Mouse (Mus musculus): ENCODE measurements around the gene Sel1l3. TPM values are rescaled to one million over a fixed set of nuclear protein-coding genes. Genes with fewer than 3 reads are reported as not detected.

The Sel1l3 gene
- total RNA-seq, 2 experiments from 2014 or later: 0.95 to 1.4 TPM

GRCm38 (mm10) chr5:53212782-53213710, 681 bp downstream of the Sel1l3 start:
- peak; percentile 24 for DNase-seq

GRCm38 (mm10) chr5:53212087-53212781, 1.5 kb downstream of the Sel1l3 start:
- no peak for DNase-seq

- DNase-seq: no peak
Observed at GRCm38 (mm10) chr5:53211241-53211640, 2.5 kb downstream of the Sel1l3 start.

- DNase-seq: no peak
Observed at GRCm38 (mm10) chr5:53210481-53210880, 3.2 kb downstream of the Sel1l3 start.

- DNase-seq: no peak
Observed at GRCm38 (mm10) chr5:53209773-53210172, 4.0 kb downstream of the Sel1l3 start.

- DNase-seq: no peak
Observed at GRCm38 (mm10) chr5:53208731-53209130, 5.0 kb downstream of the Sel1l3 start.

GRCm38 (mm10) chr5:53206575-53206974, 7.2 kb downstream of the Sel1l3 start:
- no peak for DNase-seq

GRCm38 (mm10) chr5:53202748-53203147, 11.0 kb downstream of the Sel1l3 start:
- DNase-seq: no peak

GRCm38 (mm10) chr5:53200825-53201224, 12.9 kb downstream of the Sel1l3 start:
- DNase-seq: no peak

- no peak for DNase-seq
Observed at GRCm38 (mm10) chr5:53198408-53198807, 15.3 kb downstream of the Sel1l3 start.

- no peak for DNase-seq
Observed at GRCm38 (mm10) chr5:53196387-53197088, 17.2 kb downstream of the Sel1l3 start.

- no peak for DNase-seq
Observed at GRCm38 (mm10) chr5:53194841-53195240, 18.9 kb downstream of the Sel1l3 start.

- DNase-seq: no peak
Observed at GRCm38 (mm10) chr5:53194421-53194820, 19.3 kb downstream of the Sel1l3 start.

GRCm38 (mm10) chr5:53193092-53194030, 20.4 kb downstream of the Sel1l3 start:
- no peak for DNase-seq

GRCm38 (mm10) chr5:53188608-53189007, 25.1 kb downstream of the Sel1l3 start:
- DNase-seq: no peak

- no peak for DNase-seq
Observed at GRCm38 (mm10) chr5:53187245-53187644, 26.5 kb downstream of the Sel1l3 start.

- no peak for DNase-seq
Observed at GRCm38 (mm10) chr5:53185803-53186202, 27.9 kb downstream of the Sel1l3 start.

- no peak for DNase-seq
Observed at GRCm38 (mm10) chr5:53179965-53180364, 33.8 kb downstream of the Sel1l3 start.

- no peak for DNase-seq
Observed at GRCm38 (mm10) chr5:53176703-53177102, 37.0 kb downstream of the Sel1l3 start.

- no peak for DNase-seq
Observed at GRCm38 (mm10) chr5:53176075-53176474, 37.7 kb downstream of the Sel1l3 start.

GRCm38 (mm10) chr5:53175195-53175594, 38.5 kb downstream of the Sel1l3 start:
- DNase-seq: no peak

- no peak for DNase-seq
Observed at GRCm38 (mm10) chr5:53174461-53174860, 39.3 kb downstream of the Sel1l3 start.

Measured in heart, postnatal 4 days (tissue).